Mouse (Mus musculus) stomach, embryonic 14.5 days (tissue): ENCODE data around the gene Lbhd1. TPM values are rescaled to one million over a fixed set of nuclear protein-coding genes. Genes with fewer than 3 reads are reported as not detected.
A peak's percentile ranks its signal among the peaks of the same experiment; 100 is the strongest.

Experiments
- ATAC-seq: fragments of 200-750 bp; cut with Nextera tagmentation; 2 replicates; pipeline ENCODE4 v1.8.0; 2017; ENCODE audit warnings: low read depth, moderate TSS enrichment; ENCODE audit not compliant: insufficient number of reproducible peaks, insufficient read depth, low FRiP score
- H3K27ac ChIP-seq: fragments of 300-500 bp; sonication (generic); 2 replicates; pipeline ENCODE4 v1.5.1; 2014; ENCODE audit warnings: mild to moderate bottlenecking, low read length, moderate library complexity, mixed read lengths
- H3K27me3 ChIP-seq: fragments of 300-500 bp; sonication (generic); 2 replicates; pipeline ENCODE4 v1.6.1; 2014; ENCODE audit warnings: low read length, control low read depth, mixed read lengths; ENCODE audit not compliant: control insufficient read depth, insufficient read depth
- H3K36me3 ChIP-seq: fragments of 300-500 bp; sonication (generic); 2 replicates; pipeline ENCODE4 v1.6.1; 2014; ENCODE audit warnings: mild to moderate bottlenecking, control low read depth, low read length, moderate library complexity, mixed read lengths; ENCODE audit not compliant: control insufficient read depth, insufficient read depth
- H3K4me1 ChIP-seq: fragments of 300-500 bp; sonication (generic); 2 replicates; pipeline ENCODE4 v1.6.1; 2014; ENCODE audit warnings: low read length, control low read depth, mixed read lengths; ENCODE audit not compliant: control insufficient read depth, insufficient read depth
- H3K4me2 ChIP-seq: fragments of 300-500 bp; sonication (generic); replicated peaks from 2 replicates; pipeline ENCODE4 v1.6.1; 2014; ENCODE audit warnings: low read depth, low read length, control low read depth
- H3K4me3 ChIP-seq: fragments of 300-500 bp; sonication (generic); 2 replicates; pipeline ENCODE4 v1.5.1; 2014; ENCODE audit warnings: low read depth, low read length, control low read depth
- H3K9ac ChIP-seq: fragments of 300-500 bp; sonication (generic); replicated peaks from 2 replicates; pipeline ENCODE4 v1.6.1; 2014; ENCODE audit warnings: low read depth, mild to moderate bottlenecking, control low read depth, low read length, moderate library complexity, mixed read lengths
- H3K9me3 ChIP-seq: fragments of 300-500 bp; sonication (generic); 2 replicates; pipeline ENCODE4 v1.6.1; 2016; ENCODE audit warnings: low read depth, low read length, control low read depth; ENCODE audit not compliant: control insufficient read depth
- WGBS: fragments of 180-500 bp; shearing (Covaris S2); extraction: QIAGEN DNeasy Blood & Tissue Kit; methylation state at CpG from one replicate; pipeline ENCODE4 v1.1.7; 2014; 5-methylcytosine and 5-hydroxymethylcytosine counted together
- polyA plus RNA-seq: library from polyadenylated mRNA; unstranded; fragments of >200 nt; fragmentation: Nextera tagmentation; extraction: Ambion mirVana; gene quantifications from 2 replicates; pipeline ENCODE4 v1.2.1, GENCODE M21; 2014

The Lbhd1 gene
- polyA plus RNA-seq, 1 experiment from 2014 or later = 82.3 TPM

- H3K27ac ChIP-seq = peak within 1 kb of the TSS; percentile 81
- WGBS = under 1% methylated on average over 72 of the region's 74 CpGs
- peak within 1 kb of the TSS; percentile 73 for H3K4me2 ChIP-seq
- H3K9ac ChIP-seq = peak within 1 kb of the TSS; percentile 68
- ATAC-seq = peak; percentile 78
- no peaks in the 10 kb centered on the region for H3K27me3 ChIP-seq
- peaks cover 38% of the 10 kb centered on the region for H3K36me3 ChIP-seq
- peaks cover 10% of the 10 kb centered on the region; the same call in 1 of the 2 replicates for H3K4me1 ChIP-seq
- H3K4me3 ChIP-seq = peak within 1 kb of the TSS; percentile 85
- H3K9me3 ChIP-seq = no peaks in the 10 kb centered on the region
Observed at GRCm38 (mm10) chr19:8929224-8930088, 45.9 kb downstream of the Lbhd1 start, which contains the start of the genes Rom1 and Eml3. Gene Rom1 (minus strand): TSS chr19:8929356. Gene Eml3 (plus strand): TSS chr19:8929552.

GRCm38 (mm10) chr19:8930117-8930516 lies 46.6 kb downstream of the Lbhd1 start:
- ATAC-seq = no peak
- Histone ChIP-seq H3K4me2 (peak overlapping the region; percentile 73), H3K9me3 (no peaks in the 10 kb centered on the region), H3K4me1 (peaks cover 10% of the 10 kb centered on the region; the same call in 1 of the 2 replicates), H3K27me3 (no peaks in the 10 kb centered on the region), H3K4me3 (peak overlapping the region; percentile 85), H3K36me3 (peaks cover 38% of the 10 kb centered on the region), H3K9ac (peak overlapping the region; percentile 68), H3K27ac (peak overlapping the region; percentile 81)
- 7% methylated on average over 11 of the region's 11 CpGs for WGBS

GRCm38 (mm10) chr19:8930771-8931170 lies 47.2 kb downstream of the Lbhd1 start:
- H3K9me3 ChIP-seq = no peaks in the 10 kb centered on the region

GRCm38 (mm10) chr19:8936736-8937135 lies 53.2 kb downstream of the Lbhd1 start:
- Histone ChIP-seq H3K4me1 (no peaks in the 10 kb centered on the region; the same call in 1 of the 2 replicates), H3K27me3 (no peaks in the 10 kb centered on the region), H3K36me3 (peaks cover 47% of the 10 kb centered on the region), H3K9me3 (no peaks in the 10 kb centered on the region), H3K9ac (no peak overlapping the region), H3K27ac (no peak overlapping the region), H3K4me2 (no peak overlapping the region), H3K4me3 (no peak overlapping the region)
- no peak for ATAC-seq
- 85% methylated on average over 2 of the region's 2 CpGs for WGBS

More at GRCm38 (mm10) chr19:8930771-8931170, 47.2 kb downstream of the Lbhd1 start:
- 75% methylated on average over 7 of the region's 7 CpGs for WGBS
- Histone ChIP-seq H3K4me1 (peaks cover 10% of the 10 kb centered on the region; the same call in 1 of the 2 replicates), H3K9ac (peak overlapping the region; percentile 68; the same call in 1 of the 2 replicates), H3K4me3 (peak overlapping the region; percentile 85), H3K27me3 (no peaks in the 10 kb centered on the region), H3K27ac (no peak overlapping the region), H3K36me3 (peaks cover 39% of the 10 kb centered on the region), H3K4me2 (peak overlapping the region; percentile 73)
- ATAC-seq = no peak

- H3K4me3 ChIP-seq = 0 out of 2 replicates have a peak overlapping the region, but pooled peaks have one; percentile 98
- H3K4me1 ChIP-seq = peaks cover 24% of the 10 kb centered on the region
- H3K27me3 ChIP-seq = no peaks in the 10 kb centered on the region
- H3K4me2 ChIP-seq = peak overlapping the region; percentile 64
- WGBS = 80% methylated on average over 15 of the region's 15 CpGs
- H3K9me3 ChIP-seq = no peaks in the 10 kb centered on the region
- H3K9ac ChIP-seq = peak overlapping the region; percentile 98; the same call in 1 of the 2 replicates
- H3K36me3 ChIP-seq = peaks cover 39% of the 10 kb centered on the region
- no peak for ATAC-seq
- peak overlapping the region; percentile 17; the same call in 1 of the 2 replicates for H3K27ac ChIP-seq
Observed at GRCm38 (mm10) chr19:8940526-8941133, 57.1 kb downstream of the Lbhd1 start.

GRCm38 (mm10) chr19:8941136-8941514 lies 57.6 kb downstream of the Lbhd1 start:
- no peaks in the 10 kb centered on the region for H3K27me3 ChIP-seq
- peak overlapping the region; percentile 98 for H3K4me3 ChIP-seq
- ATAC-seq = peak; percentile 10; the same call in 1 of the 2 replicates
- peaks cover 40% of the 10 kb centered on the region for H3K36me3 ChIP-seq
- peak overlapping the region; percentile 17; the same call in 1 of the 2 replicates for H3K27ac ChIP-seq
- H3K9me3 ChIP-seq = no peaks in the 10 kb centered on the region
- peak overlapping the region; percentile 98 for H3K9ac ChIP-seq
- peaks cover 24% of the 10 kb centered on the region for H3K4me1 ChIP-seq
- 32% methylated on average over 10 of the region's 10 CpGs for WGBS
- peak overlapping the region; percentile 64 for H3K4me2 ChIP-seq

- H3K4me2 ChIP-seq = peak within 1 kb of the TSS; percentile 64
- ATAC-seq = peak; percentile 92
- peaks cover 24% of the 10 kb centered on the region for H3K4me1 ChIP-seq
- H3K9ac ChIP-seq = peak within 1 kb of the TSS; percentile 98
- H3K4me3 ChIP-seq = peak within 1 kb of the TSS; percentile 98
- H3K27me3 ChIP-seq = no peaks in the 10 kb centered on the region
- WGBS = under 1% methylated on average over 62 of the region's 64 CpGs
- H3K9me3 ChIP-seq = no peaks in the 10 kb centered on the region
- peaks cover 45% of the 10 kb centered on the region for H3K36me3 ChIP-seq
- peak within 1 kb of the TSS; percentile 99 for H3K27ac ChIP-seq
Observed at GRCm38 (mm10) chr19:8941515-8942217, 58.1 kb downstream of the Lbhd1 start, which contains the start of gene Mta2. Gene Mta2 (plus strand): TSS chr19:8941875.
